Mouse (Mus musculus) lung, adult 2 months (tissue): ENCODE measurements at regions not wholly inside any gene's neighbourhood (a gene's known extent, or its start where the extent isn't known, plus 50 kb on each side); places are given as distances from the start of the nearest gene placed in this dataset.

Experiments used
- DNase-seq: peaks from one replicate; pipeline ENCODE4 v3.0.0; 2022
- H3K4me1 ChIP-seq: fragments of 200-500 bp; 2 replicates; pipeline ENCODE4 v1.6.1; 2011; ENCODE audit warnings: low read length; ENCODE audit not compliant: control insufficient read depth, insufficient read depth
- H3K4me3 ChIP-seq: fragments of 200-500 bp; replicated peaks from 2 replicates; pipeline ENCODE3; 2011; ENCODE audit warnings: low read depth, mild to moderate bottlenecking, control low read depth, low read length; ENCODE audit errors: extremely low read depth
- CTCF ChIP-seq: fragments of 200-500 bp; IDR thresholded peaks from 2 replicates; pipeline ENCODE4 v1.5.1; 2011; ENCODE audit warnings: mild to moderate bottlenecking, low read length, control low read depth; ENCODE audit not compliant: insufficient read depth
- POLR2A ChIP-seq: fragments of 200-500 bp; IDR thresholded peaks from 2 replicates; pipeline ENCODE4 v1.6.1; 2011; ENCODE audit warnings: low read depth, mild to moderate bottlenecking, control low read depth, low read length, borderline replicate concordance; ENCODE audit errors: extremely low read depth
- WGBS: fragments of 180-500 bp; shearing (Covaris S2); methylation state at CpG from one replicate; pipeline ENCODE4 v1.1.7; 2018; 5-methylcytosine and 5-hydroxymethylcytosine counted together

DNA sequence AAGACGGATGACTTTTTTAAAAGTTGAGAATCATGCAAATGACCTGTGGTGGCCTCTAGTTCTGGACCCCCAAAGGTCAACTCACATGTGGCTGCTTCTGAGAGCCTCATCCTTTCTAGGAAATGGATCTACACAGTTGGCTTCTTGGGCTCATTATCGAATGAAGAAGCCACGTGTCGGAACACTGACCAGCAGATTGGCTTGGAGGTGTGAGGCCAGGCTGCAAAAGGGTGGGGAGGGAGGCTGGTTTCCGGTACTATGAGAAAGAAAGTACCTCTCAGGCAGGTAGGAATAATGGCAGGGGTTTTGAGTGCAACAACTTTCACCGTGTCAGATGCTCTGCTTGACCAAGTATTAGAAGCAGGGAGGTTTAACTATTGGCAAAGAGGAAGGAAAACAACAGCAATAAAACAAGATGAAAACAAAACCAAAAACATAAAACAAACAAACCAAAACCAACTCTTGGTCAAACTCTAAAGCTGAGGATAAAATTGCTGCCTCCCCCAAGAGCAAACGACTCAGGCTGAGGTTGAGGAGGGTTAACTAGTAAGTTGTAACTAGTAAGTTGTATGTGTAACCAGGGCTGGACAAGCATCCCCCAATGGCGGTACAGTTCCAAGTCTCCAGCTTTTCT, 88.7 kb upstream of the Itga6 start:
- TF ChIP-seq CTCF, result no peak
- TF ChIP-seq POLR2A, result no peak
- WGBS, result 73% methylated on average over 8 of the region's 8 CpGs
- no peak for DNase-seq
- Histone ChIP-seq H3K4me3 (no peak overlapping the region), H3K4me1 (peaks cover 2% of the 10 kb centered on the region)

GRCm38 (mm10) chr2:71661438-71661837, 84.0 kb upstream of the Itga6 start:
- DNase-seq, result no peak
- TF ChIP-seq POLR2A (no peak), CTCF (no peak)
- Histone ChIP-seq H3K4me1 (no peaks in the 10 kb centered on the region; the same call in 1 of the 2 replicates), H3K4me3 (no peak overlapping the region)

DNA sequence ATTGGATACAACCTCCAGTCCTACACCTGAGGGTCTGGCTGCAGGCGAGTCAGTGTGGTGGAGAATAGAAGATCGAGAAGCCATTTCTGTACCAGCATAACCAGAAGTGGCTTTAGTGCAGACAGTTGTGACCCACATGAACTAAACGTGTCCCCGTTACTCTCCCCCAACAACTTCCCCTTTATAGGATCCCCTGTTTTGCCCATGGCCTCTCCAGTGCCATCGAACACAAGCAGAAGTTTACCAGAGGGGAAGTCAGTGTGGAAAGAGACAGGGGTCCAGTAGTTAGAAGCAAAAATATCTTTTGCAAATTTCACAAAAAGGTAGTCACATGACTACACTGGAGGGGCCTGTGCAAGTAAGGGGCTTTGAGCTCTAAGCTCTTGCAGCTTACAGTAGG, 83.4 kb upstream of the Itga6 start:
- no peak overlapping the region for H3K4me3 ChIP-seq
- 87% methylated on average over 5 of the region's 5 CpGs for WGBS
- no peaks in the 10 kb centered on the region; the same call in 1 of the 2 replicates for H3K4me1 ChIP-seq
- DNase-seq, result no peak
- no peak for TF ChIP-seq POLR2A
- TF ChIP-seq CTCF, result no peak

- TF ChIP-seq POLR2A, result no peak
- TF ChIP-seq CTCF, result no peak
- no peaks in the 10 kb centered on the region; the same call in 1 of the 2 replicates for H3K4me1 ChIP-seq
- H3K4me3 ChIP-seq, result no peak overlapping the region
- no peak for DNase-seq
- 58% methylated on average over 8 of the region's 8 CpGs for WGBS
Observed at GRCm38 (mm10) chr2:71663453-71663852, 82.0 kb upstream of the Itga6 start.

- H3K4me1 ChIP-seq, result peaks cover 4% of the 10 kb centered on the region
- whole genome bisulfite sequencing, result 81% methylated on average over 2 of the region's 2 CpGs
- H3K4me3 ChIP-seq, result no peak overlapping the region
- no peak for TF ChIP-seq POLR2A
- TF ChIP-seq CTCF, result no peak
- DNase-seq, result no peak
Observed at GRCm38 (mm10) chr2:71666927-71667326, 78.5 kb upstream of the Itga6 start.

DNA sequence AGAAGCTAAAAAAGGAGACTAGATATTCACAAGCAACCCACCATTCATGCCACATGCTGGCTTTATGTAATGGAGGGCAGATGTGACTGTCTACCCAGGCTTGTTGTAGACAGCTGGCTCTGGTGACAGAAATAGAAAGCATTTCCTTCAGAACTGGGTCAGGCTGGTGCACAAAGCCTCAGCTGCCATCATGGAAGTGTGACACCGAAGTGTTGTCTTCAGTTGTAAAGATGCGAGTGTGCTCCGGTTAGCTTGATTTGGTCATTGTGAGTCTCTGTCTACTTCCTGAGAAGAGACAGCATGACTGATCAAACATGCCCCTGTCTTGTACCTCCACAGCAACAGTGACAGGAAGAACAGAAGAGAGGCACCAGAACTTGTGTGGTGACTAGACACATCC, 77.7 kb upstream of the Itga6 start:
- no peak for TF ChIP-seq CTCF
- no peak for TF ChIP-seq POLR2A
- no peak for DNase-seq
- 75% methylated on average over 3 of the region's 3 CpGs for WGBS
- Histone ChIP-seq H3K4me3 (no peak overlapping the region), H3K4me1 (peaks cover 6% of the 10 kb centered on the region)

GRCm38 (mm10) chr2:71670228-71670790, 75.1 kb upstream of the Itga6 start:
- Histone ChIP-seq H3K4me1 (peaks cover 11% of the 10 kb centered on the region), H3K4me3 (no peak overlapping the region)
- TF ChIP-seq POLR2A, result no peak
- TF ChIP-seq CTCF, result no peak
- no peak for DNase-seq
- 53% methylated on average over 6 of the region's 6 CpGs for WGBS

GRCm38 (mm10) chr2:71670882-71671281, 74.5 kb upstream of the Itga6 start:
- H3K4me1 ChIP-seq, result peaks cover 11% of the 10 kb centered on the region
- 51% methylated on average over 4 of the region's 4 CpGs for WGBS
- DNase-seq, result no peak
- no peak overlapping the region for H3K4me3 ChIP-seq
- no peak for TF ChIP-seq CTCF
- no peak for TF ChIP-seq POLR2A

GRCm38 (mm10) chr2:71673087-71673920, 72.1 kb upstream of the Itga6 start:
- WGBS, result 44% methylated on average over 18 of the region's 18 CpGs
- no peak overlapping the region for H3K4me3 ChIP-seq
- DNase-seq, result peak; percentile 42
- H3K4me1 ChIP-seq, result peaks cover 11% of the 10 kb centered on the region
- TF ChIP-seq POLR2A (0 out of 2 replicates have a peak, but pooled peaks have one; percentile 4), CTCF (no peak)
